Mouse (Mus musculus) left cerebral cortex, postnatal 10 days (tissue): ENCODE measurements around the gene Msh2. TPM values are rescaled to one million over a fixed set of nuclear protein-coding genes. Genes with fewer than 3 reads are reported as not detected.

ENCODE experiments used
- DNase-seq, 2 experiments: peaks; one replicate each; pipeline ENCODE4 v3.0.0; 2021 to 2022; ENCODE audit warnings: low spot score in 2 of 2, mixed read lengths in 1 of 2; ENCODE audit errors: extremely low spot score in 1 of 2
- intact Hi-C: fragments of 180-260 bp; cut with DNase I; formaldehyde crosslinking; loops from one replicate; pipeline ENCODE4 v1.15.1; 2025
- total RNA-seq, 2 experiments: library from RNA; stranded (reverse); gene quantifications; 2 replicates each; pipeline ENCODE4 v1.2.3; 2021

Msh2 gene
- total RNA-seq, 2 experiments from 2014 or later, result 31.4 to 33.6 TPM

DNA sequence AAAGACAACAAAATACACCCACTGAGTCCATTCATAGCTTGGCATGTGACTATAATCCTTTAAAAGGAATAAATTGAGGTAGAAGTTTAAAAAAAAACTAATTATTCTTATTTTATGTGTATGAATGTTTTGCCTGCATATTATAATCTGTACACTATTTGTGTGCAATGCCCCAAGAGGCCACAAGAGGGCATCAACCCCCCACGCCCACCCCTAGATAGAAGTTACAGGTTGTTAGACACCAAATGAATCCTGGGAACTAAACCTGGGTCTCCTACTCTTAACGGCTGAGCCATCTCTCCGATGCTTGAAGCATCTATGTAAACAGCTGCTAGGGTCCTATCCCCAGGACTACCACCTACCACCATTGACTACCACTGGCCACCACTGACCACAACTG lies 101.0 kb downstream of the Msh2 start:
- no peak for DNase-seq
- intact Hi-C loops, result no loop called here

Other genes starting within 250 kb of the Msh2 start
- under 1 TPM in 1 of 2 experiments, not detected in 1; 0.56 TPM for gene Stpg4, start 244.6 kb upstream of the Msh2 start, total RNA-seq
- gene Calm2, start 225.4 kb upstream of the Msh2 start, total RNA-seq, result 1,000 to 10,000 TPM; 2,409 to 2,430 TPM
- gene Epcam, start 36.4 kb upstream of the Msh2 start, total RNA-seq, result under 1 TPM; 0.32 to 0.81 TPM
- 10 to 100 TPM; 26.2 to 27.6 TPM for gene Kcnk12, start 125.7 kb downstream of the Msh2 start, total RNA-seq
- not detected for gene Rpl36-ps4, start 248.6 kb downstream of the Msh2 start, total RNA-seq